Mouse (Mus musculus): ENCODE data around the gene Nmral1. TPM values are rescaled to one million over a fixed set of nuclear protein-coding genes. Genes with fewer than 3 reads are reported as not detected.
A peak's percentile ranks its signal among the peaks of the same experiment; 100 is the strongest.

The Nmral1 gene
- polyA plus RNA-seq, 1 experiment from 2014 or later: 47.9 TPM

DNA sequence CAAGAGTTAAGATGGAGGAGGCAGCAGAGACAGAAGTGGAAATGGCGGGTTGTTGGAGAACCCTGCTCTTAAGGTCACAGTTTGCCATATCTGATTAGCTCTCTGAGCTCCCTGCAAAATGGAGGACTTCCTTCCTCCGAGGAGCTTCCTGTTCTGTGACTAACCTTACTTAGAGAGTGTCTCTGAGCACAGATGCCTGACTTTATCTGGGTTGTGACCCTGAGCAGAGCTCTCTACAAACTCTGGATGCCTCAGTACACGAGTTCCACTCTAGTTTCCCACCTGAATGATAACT lies 3.7 kb upstream of the Nmral1 start:
- ATAC-seq (replicated peaks; ENCODE audit: low FRiP score, low read depth): no peak
- no peaks in the 10 kb centered on the region for H3K9me3 ChIP-seq (replicated peaks; ENCODE audit: low read length)
- H3K4me2 ChIP-seq (ENCODE audit: low read length): no peak overlapping the region
- H3K9ac ChIP-seq (ENCODE audit: low read depth, low read length): no peak overlapping the region
- no peaks in the 10 kb centered on the region for H3K27me3 ChIP-seq (ENCODE audit: insufficient read depth, low read length)
- no peaks in the 10 kb centered on the region for H3K36me3 ChIP-seq (ENCODE audit: insufficient read depth, low read length)
- H3K27ac ChIP-seq: no peak overlapping the region
- TF ChIP-seq CTCF (IDR thresholded peaks at IDR 0.05; ENCODE audit: low read depth): no peak
- 0 out of 2 replicates have a peak, but pooled peaks cover 4% of the 10 kb centered on the region for H3K4me1 ChIP-seq (replicated peaks; ENCODE audit: insufficient read depth, low read length)
- H3K4me3 ChIP-seq (replicated peaks; ENCODE audit: low read depth, low read length): no peak overlapping the region
- no peak for DNase-seq (ENCODE audit: low spot score)
- WGBS: 73% methylated on average over 3 of the region's 3 CpGs

DNA sequence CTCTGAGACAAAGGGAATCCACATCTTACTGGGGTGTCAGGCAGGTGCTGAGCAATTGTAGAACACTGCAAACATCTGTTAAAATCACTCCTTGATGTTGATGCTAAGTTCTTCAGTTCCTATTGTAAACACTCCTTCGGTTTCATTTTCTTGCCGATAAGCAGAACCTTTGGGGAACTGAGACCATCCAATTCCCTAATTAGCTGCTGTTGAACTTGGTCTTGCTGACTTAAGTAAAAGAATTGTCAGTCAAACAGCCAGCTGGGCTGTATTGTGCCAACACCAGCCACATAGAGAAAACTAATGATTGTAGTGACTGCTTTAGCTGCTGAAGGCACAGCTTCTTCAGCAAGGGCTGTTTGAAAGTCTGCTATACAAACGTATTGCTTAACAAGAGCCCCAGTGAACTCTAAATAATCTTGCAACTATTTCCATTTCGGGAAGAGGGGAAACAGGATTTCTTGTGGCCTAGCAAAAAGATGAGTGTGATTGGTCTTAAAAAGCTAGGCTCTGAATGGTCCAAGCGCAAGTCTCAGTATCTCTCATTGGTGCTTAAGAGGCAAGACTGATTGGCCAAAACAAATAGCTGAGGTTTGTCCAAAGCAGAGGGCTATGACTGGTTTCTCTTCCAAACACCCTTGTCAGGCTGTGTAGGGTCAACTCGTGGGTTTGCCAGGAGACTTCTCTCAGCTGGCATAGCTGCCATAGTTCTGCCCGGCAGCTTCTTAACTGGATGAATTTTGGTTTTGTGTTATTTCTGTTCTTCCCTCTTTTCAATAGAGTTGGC lies 3.2 kb upstream of the Nmral1 start:
- H3K36me3 ChIP-seq (ENCODE audit: insufficient read depth, low read length): no peaks in the 10 kb centered on the region
- no peak for TF ChIP-seq CTCF (IDR thresholded peaks at IDR 0.05; ENCODE audit: low read depth)
- no peaks in the 10 kb centered on the region for H3K27me3 ChIP-seq (ENCODE audit: insufficient read depth, low read length)
- no peak for DNase-seq (ENCODE audit: low spot score)
- no peak overlapping the region for H3K27ac ChIP-seq
- H3K4me1 ChIP-seq (replicated peaks; ENCODE audit: insufficient read depth, low read length): 0 out of 2 replicates have a peak, but pooled peaks cover 4% of the 10 kb centered on the region
- no peak overlapping the region for H3K4me3 ChIP-seq (replicated peaks; ENCODE audit: low read depth, low read length)
- ATAC-seq (replicated peaks; ENCODE audit: low FRiP score, low read depth): no peak
- H3K9me3 ChIP-seq (replicated peaks; ENCODE audit: low read length): no peaks in the 10 kb centered on the region
- WGBS: 67% methylated on average over 7 of the region's 7 CpGs
- H3K4me2 ChIP-seq (ENCODE audit: low read length): no peak overlapping the region
- no peak overlapping the region for H3K9ac ChIP-seq (ENCODE audit: low read depth, low read length)

DNA sequence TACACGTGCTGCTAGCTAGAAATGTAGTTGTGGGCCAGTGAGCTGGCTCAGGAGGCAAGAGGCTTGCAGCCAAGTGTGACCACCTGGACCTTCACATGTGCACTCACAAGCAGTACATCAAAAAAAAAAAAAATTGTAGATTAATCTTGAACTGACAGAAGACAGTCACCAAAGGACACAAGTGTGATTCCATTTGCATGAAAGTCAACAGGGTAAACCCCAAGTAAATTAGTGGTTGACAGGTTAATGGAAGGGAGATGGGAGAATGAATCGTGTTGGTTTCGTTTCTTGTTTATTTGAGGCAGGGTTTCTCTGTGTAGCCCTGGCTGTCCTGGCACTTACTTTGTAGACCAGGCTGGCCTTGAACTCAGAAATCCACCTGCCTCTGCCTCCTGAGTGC lies 1.3 kb downstream of the Nmral1 start:
- no peaks in the 10 kb centered on the region for H3K9me3 ChIP-seq (replicated peaks; ENCODE audit: low read length)
- ATAC-seq (replicated peaks; ENCODE audit: low FRiP score, low read depth): no peak
- no peak overlapping the region for H3K9ac ChIP-seq (ENCODE audit: low read depth, low read length)
- no peak for DNase-seq (ENCODE audit: low spot score)
- H3K4me2 ChIP-seq (ENCODE audit: low read length): peak overlapping the region; percentile 76
- H3K36me3 ChIP-seq (ENCODE audit: insufficient read depth, low read length): 0 out of 2 replicates have a peak, but pooled peaks cover 13% of the 10 kb centered on the region
- H3K4me1 ChIP-seq (replicated peaks; ENCODE audit: insufficient read depth, low read length): no peaks in the 10 kb centered on the region
- WGBS: 21% methylated on average over 3 of the region's 3 CpGs
- TF ChIP-seq CTCF (IDR thresholded peaks at IDR 0.05; ENCODE audit: low read depth): no peak
- H3K27me3 ChIP-seq (ENCODE audit: insufficient read depth, low read length): no peaks in the 10 kb centered on the region
- H3K27ac ChIP-seq: no peak overlapping the region
- H3K4me3 ChIP-seq (replicated peaks; ENCODE audit: low read depth, low read length): 0 out of 2 replicates have a peak overlapping the region, but pooled peaks have one; percentile 59

DNA sequence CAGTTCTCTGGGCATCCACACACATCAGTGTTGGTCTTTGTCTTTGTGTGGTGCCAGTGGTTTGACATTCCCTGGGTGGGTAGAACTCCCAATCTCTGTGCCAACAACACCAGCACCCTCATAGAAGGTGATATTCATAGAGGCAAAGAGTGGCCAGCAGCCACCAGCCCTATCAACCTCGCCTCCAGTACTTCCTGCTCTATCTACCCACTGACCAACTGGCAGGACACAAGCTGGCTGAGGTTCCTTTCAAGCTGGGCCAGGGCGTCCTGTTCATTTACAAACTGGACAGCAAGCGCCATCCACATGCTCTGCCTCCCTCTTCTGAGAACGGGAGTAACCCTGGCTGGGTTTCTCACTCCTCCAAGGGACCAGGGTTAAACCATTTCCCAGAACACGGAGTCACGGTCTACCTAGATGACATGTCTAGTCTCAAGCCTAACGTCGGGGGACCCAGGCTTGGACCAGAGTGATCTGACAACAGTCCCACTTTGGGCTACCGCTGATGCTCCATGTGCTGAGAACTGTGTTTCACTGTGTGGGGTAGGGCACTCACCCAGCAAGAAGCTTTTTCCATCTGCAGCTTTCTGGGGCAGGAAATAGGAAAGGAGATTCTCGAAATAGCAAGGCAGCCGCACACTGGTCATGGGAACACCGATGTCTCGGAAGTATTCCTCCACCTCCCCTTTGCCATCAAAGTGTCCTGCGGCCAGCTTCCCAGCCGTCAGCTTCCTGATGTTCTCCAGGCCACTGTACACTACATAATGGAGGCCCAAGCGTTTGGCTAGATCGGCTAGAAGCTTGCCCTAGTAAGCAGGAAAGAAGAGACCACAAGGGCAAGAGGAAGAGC lies 5.1 kb downstream of the Nmral1 start:
- no peak overlapping the region for H3K9ac ChIP-seq (ENCODE audit: low read depth, low read length)
- H3K36me3 ChIP-seq (ENCODE audit: insufficient read depth, low read length): 0 out of 2 replicates have a peak, but pooled peaks cover 13% of the 10 kb centered on the region
- no peaks in the 10 kb centered on the region for H3K27me3 ChIP-seq (ENCODE audit: insufficient read depth, low read length)
- no peak overlapping the region for H3K4me2 ChIP-seq (ENCODE audit: low read length)
- TF ChIP-seq CTCF (IDR thresholded peaks at IDR 0.05; ENCODE audit: low read depth): no peak
- H3K9me3 ChIP-seq (replicated peaks; ENCODE audit: low read length): no peaks in the 10 kb centered on the region
- DNase-seq (ENCODE audit: low spot score): no peak
- no peak overlapping the region for H3K27ac ChIP-seq
- no peak for ATAC-seq (replicated peaks; ENCODE audit: low FRiP score, low read depth)
- H3K4me1 ChIP-seq (replicated peaks; ENCODE audit: insufficient read depth, low read length): no peaks in the 10 kb centered on the region
- no peak overlapping the region for H3K4me3 ChIP-seq (replicated peaks; ENCODE audit: low read depth, low read length)
- WGBS: 90% methylated on average over 17 of the region's 17 CpGs

- no peak overlapping the region for H3K9ac ChIP-seq (ENCODE audit: low read depth, low read length)
- H3K9me3 ChIP-seq (replicated peaks; ENCODE audit: low read length): no peaks in the 10 kb centered on the region
- peaks cover 30% of the 10 kb centered on the region for H3K36me3 ChIP-seq (ENCODE audit: insufficient read depth, low read length)
- no peak for ATAC-seq (replicated peaks; ENCODE audit: low FRiP score, low read depth)
- no peaks in the 10 kb centered on the region for H3K4me1 ChIP-seq (replicated peaks; ENCODE audit: insufficient read depth, low read length)
- 93% methylated on average over 4 of the region's 4 CpGs for WGBS
- TF ChIP-seq CTCF (IDR thresholded peaks at IDR 0.05; ENCODE audit: low read depth): no peak
- no peak overlapping the region for H3K4me2 ChIP-seq (ENCODE audit: low read length)
- DNase-seq (ENCODE audit: low spot score): no peak
- H3K27me3 ChIP-seq (ENCODE audit: insufficient read depth, low read length): no peaks in the 10 kb centered on the region
- no peak overlapping the region for H3K4me3 ChIP-seq (replicated peaks; ENCODE audit: low read depth, low read length)
- H3K27ac ChIP-seq: no peak overlapping the region
Observed at GRCm38 (mm10) chr16:4711173-4711572, 8.0 kb downstream of the Nmral1 start.

DNA sequence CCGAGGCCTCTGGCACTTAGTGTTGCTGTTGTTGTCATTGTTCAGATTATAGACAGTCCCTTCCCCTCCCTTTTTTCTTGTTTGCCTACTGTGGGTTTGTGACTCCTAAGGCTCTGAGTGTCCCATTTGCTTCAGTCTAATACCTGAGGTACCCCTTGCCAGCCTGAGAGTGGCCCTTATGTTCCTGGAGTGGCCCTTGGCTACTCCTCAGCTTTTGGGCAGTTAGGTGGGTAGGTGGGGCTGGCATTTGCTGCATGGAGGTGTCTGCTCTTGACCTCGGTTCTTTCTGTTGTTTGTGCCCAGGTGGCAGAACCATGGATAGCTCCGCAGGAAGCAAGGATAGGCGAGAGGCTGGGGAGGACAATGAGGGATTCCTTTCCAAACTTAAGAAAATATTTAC lies 13.6 kb downstream of the Nmral1 start:
- no peaks in the 10 kb centered on the region for H3K9me3 ChIP-seq (replicated peaks; ENCODE audit: low read length)
- no peak overlapping the region for H3K4me3 ChIP-seq (replicated peaks; ENCODE audit: low read depth, low read length)
- no peak overlapping the region for H3K4me2 ChIP-seq (ENCODE audit: low read length)
- no peak for ATAC-seq (replicated peaks; ENCODE audit: low FRiP score, low read depth)
- TF ChIP-seq CTCF (IDR thresholded peaks at IDR 0.05; ENCODE audit: low read depth): no peak
- H3K9ac ChIP-seq (ENCODE audit: low read depth, low read length): no peak overlapping the region
- no peaks in the 10 kb centered on the region for H3K27me3 ChIP-seq (ENCODE audit: insufficient read depth, low read length)
- peaks cover 64% of the 10 kb centered on the region for H3K36me3 ChIP-seq (ENCODE audit: insufficient read depth, low read length)
- H3K27ac ChIP-seq: no peak overlapping the region
- no peaks in the 10 kb centered on the region for H3K4me1 ChIP-seq (replicated peaks; ENCODE audit: insufficient read depth, low read length)
- 59% methylated on average over 4 of the region's 4 CpGs for WGBS
- DNase-seq (ENCODE audit: low spot score): no peak
